Mouse (Mus musculus) cortical plate, adult 2 months (tissue): ENCODE data around the gene 9230102O04Rik. TPM values are rescaled to one million over a fixed set of nuclear protein-coding genes. Genes with fewer than 3 reads are reported as not detected.

Experiments
- H3K27ac ChIP-seq: fragments of 200-500 bp; 2 replicates; pipeline ENCODE4 v1.5.1; 2012; ENCODE audit warnings: low read length, control low read depth, inconsistent platforms; ENCODE audit not compliant: insufficient read depth
- H3K4me1 ChIP-seq: fragments of 200-500 bp; 2 replicates; pipeline ENCODE4 v1.6.1; 2011; ENCODE audit warnings: low read length; ENCODE audit not compliant: control insufficient read depth, insufficient read depth
- H3K4me3 ChIP-seq: fragments of 200-500 bp; 2 replicates; pipeline ENCODE4 v1.5.1; 2011; ENCODE audit warnings: mild to moderate bottlenecking, low read length, control low read depth; ENCODE audit not compliant: insufficient read depth
- CTCF ChIP-seq: fragments of 200-500 bp; IDR thresholded peaks from 2 replicates; pipeline ENCODE4 v1.5.1; 2011; ENCODE audit warnings: mild to moderate bottlenecking, control low read depth, low read length; ENCODE audit not compliant: insufficient read depth; ENCODE audit errors: extremely low read depth
- POLR2A ChIP-seq: fragments of 200-500 bp; IDR thresholded peaks from 2 replicates; pipeline ENCODE4 v1.6.1; 2011; ENCODE audit warnings: mild to moderate bottlenecking, low read length, control low read depth; ENCODE audit not compliant: insufficient read depth; ENCODE audit errors: extremely low read depth
- polyA plus RNA-seq: library from polyadenylated mRNA; depleted of rRNA; stranded (reverse); fragments of >200 nt; gene quantifications from 2 replicates; pipeline ENCODE4 v1.2.3, GENCODE M21; 2012

9230102O04Rik gene
- polyA plus RNA-seq, 1 experiment, result not detected

DNA sequence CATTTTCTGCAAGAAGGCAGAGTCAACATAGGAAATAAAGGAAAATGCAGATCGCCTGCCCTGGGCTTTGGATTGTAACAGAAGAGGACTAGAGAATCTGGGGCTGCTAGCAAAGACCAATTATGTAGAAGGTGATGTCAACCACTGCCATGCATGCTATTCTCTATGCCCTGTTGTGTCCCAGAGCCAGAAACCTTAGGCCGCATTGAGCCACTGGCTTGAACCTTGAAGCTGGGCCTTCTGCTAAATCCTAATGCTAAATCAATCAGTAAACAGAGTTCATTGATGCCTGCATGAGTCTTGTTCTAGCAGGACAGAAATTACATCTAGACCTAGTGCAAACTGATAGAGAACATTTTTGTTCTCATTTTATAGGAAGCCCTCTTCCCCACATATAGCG, 3.3 kb downstream of the 9230102O04Rik start:
- H3K4me1 ChIP-seq, result no peaks in the 10 kb centered on the region
- no peak overlapping the region for H3K27ac ChIP-seq
- TF ChIP-seq POLR2A (no peak), CTCF (no peak)
- no peak overlapping the region for H3K4me3 ChIP-seq

DNA sequence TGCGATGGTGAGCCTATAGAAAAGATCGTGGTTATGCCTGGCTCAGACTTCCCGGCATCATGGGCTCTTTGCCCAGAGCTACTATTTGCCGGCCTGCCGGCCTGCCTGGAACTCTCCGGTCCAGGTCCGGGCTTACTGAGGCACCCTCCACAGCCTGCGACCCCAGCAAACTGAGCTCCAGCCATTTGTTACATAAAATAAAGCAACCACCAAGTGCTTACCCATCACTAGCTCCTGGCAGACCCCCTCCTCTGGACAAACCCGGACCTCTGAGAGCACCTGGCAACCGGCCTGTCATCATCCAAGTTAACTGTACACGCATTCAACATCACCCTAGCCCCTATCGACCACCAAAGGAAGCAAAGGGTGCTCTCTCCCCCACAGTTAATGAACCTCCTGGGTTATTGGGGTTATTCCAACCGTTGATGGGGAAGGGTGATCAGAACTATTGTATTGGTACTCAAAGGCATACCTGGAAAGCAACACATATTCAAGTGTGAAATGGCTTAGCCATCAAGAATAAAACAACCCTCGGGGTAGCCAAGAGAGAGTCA, 4.0 kb downstream of the 9230102O04Rik start:
- TF ChIP-seq POLR2A (no peak), CTCF (no peak)
- H3K4me3 ChIP-seq, result no peak overlapping the region
- no peaks in the 10 kb centered on the region for H3K4me1 ChIP-seq
- H3K27ac ChIP-seq, result no peak overlapping the region

DNA sequence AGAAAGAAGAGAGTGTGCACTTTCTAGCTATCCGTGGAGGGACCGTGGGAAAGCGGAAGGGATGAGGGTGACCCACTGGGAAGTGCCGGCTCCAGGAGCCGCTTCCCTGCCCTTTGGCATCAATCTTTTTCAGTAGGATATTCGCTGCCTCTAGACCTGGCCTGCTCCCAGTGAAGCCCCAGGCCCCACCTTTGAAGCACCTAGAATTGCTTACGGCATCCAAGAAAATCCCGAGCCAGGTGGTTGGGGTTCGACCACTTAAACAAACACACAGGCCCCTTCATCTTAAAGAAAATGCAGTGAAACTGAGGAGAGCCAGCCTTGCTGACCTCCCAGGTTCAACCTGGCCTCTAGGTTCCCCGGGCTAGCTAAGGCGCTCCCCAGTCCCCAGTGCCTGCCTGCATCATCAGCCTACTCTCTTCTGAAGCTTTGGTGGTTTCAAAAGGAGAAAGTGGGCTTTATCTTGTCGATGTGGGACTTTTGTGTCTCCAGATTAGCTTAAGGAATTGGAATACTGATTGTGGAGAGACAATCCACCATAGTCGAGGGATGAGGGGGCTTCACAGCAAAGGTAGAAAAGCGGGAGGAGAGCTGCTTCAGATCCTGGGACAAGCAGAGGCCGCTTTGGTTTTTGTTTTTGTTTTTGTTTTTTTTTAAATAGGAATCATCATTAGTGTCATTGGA, 4.7 kb downstream of the 9230102O04Rik start:
- no peaks in the 10 kb centered on the region for H3K4me1 ChIP-seq
- TF ChIP-seq CTCF, result no peak
- no peak for TF ChIP-seq POLR2A
- H3K4me3 ChIP-seq, result no peak overlapping the region
- H3K27ac ChIP-seq, result no peak overlapping the region

DNA sequence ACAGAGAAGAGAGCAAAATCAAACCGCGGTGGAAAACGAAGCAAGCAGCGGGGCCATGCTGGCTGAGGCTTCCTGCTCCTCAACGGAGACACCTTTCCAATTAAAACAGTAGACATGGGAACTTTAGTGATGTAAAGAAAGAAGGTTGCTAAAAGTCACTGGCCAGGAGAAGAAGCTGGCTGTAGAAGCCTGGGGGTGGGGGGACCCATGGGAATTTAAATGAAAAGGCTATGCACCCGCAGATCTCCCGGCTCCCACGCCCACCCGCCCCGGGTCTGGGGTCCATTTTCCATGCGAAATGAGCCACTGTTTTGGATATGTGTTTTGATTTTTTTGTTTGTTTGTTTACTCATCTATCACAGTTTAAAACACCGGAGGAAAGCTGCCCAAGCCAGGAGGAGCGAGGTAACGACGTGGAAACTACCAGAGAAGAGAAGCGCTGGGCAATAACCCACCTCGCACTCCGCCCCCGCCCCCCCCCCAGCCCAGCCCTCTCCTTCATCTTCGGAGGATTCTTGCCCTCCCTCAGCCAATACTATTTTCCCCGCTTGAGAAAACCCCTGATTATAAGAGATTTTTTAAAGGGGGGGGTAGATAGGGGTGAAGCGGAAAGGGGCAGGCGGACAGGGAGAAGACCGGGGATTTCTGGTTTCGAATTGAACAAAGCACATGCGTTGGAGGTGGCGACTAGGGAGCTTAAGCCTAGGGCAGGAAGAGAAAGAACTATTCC, 5.4 kb downstream of the 9230102O04Rik start:
- no peak overlapping the region for H3K4me3 ChIP-seq
- no peaks in the 10 kb centered on the region for H3K4me1 ChIP-seq
- TF ChIP-seq POLR2A (no peak), CTCF (no peak)
- no peak overlapping the region for H3K27ac ChIP-seq

DNA sequence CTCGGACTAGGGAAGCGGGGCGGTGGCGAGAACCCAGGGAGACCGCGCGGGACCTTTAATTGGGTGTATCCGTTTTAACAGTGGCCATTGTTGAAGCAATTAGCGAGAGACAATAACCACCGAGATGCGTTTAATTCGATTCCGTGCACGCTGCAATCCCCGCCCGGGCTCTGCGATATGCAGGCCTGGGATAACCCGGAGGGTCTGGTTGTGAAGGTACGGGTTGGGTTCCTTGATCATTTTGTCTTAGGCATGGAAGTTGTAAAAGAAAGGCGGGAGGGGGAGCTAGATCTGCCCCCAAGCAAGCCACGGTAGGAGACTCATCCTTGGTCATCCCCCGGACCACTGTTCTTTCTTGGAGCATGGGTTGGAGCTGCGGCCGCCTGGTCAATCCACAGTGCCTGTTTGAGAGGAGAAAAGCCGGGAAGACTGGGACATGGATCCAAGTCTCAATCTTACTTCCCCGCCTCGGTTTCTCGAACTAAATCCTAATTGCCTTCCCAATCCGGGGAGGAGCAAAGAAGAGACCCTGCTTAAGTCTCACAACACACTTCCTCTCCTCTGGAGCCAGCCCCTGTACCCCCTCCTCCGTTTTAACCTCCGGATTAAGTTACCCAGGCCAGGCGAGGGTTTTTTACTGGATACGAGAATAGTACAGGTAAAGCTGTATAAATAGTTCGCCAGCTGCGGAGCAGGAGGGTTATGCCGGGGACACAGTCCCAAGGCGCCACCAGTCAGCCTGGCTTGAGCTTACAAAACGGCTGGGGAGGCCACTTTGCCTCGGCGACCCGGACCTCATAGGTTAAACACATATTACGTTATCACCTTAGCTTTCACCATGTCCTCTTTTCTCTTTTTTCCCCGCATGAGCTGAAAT, 6.2 kb downstream of the 9230102O04Rik start:
- no peak overlapping the region for H3K27ac ChIP-seq
- H3K4me1 ChIP-seq, result no peaks in the 10 kb centered on the region
- TF ChIP-seq CTCF (no peak), POLR2A (no peak)
- H3K4me3 ChIP-seq, result no peak overlapping the region

DNA sequence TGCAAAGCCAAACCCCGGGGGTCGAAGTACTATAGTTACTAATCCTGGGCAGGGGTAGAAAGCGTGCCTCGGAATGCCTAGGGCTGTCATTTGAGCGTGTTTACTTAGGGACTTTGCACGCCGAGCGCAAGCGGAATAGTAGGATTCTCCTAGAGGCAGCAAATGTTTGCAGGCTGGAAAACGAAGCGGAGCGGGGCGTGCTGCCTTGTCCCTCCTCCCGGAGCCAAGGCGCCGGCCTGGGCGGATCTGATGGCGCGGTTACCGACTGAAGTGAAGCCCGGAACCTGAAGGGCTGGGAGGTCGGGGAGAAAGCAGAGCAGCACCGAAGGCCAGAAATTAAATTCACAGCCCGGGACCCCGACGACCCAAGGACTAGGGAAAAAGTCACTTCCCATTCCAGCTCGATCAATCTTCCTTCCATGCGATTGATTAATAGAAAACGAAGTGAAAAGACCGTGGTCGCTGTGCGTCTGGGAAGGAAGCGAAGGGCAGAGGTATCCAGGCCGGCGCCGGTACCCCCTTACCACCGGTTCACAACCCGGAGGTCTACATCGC, 6.9 kb downstream of the 9230102O04Rik start:
- no peaks in the 10 kb centered on the region for H3K4me1 ChIP-seq
- no peak overlapping the region for H3K27ac ChIP-seq
- no peak overlapping the region for H3K4me3 ChIP-seq
- no peak for TF ChIP-seq POLR2A
- no peak for TF ChIP-seq CTCF

DNA sequence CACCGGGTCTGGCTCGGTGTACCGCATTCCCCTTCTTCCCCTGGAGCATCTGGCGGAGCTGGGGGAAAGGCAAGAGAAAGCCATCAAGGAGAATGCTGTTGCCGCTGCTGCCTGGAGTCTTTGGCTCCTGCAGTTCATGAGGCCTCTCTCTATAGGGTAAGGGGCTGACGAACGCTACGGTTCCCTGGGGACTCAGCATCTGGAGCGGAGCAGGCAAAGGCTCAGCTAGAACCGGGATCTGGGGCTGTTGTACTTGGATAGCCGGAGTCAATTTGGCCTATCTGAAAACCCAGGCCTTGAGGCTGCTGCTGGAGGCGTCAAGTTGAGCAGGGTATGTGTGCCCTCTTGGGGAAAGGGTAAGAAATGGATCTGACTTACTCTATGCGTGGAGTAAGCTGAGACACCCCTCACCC, 7.7 kb downstream of the 9230102O04Rik start:
- no peak for TF ChIP-seq CTCF
- Histone ChIP-seq H3K27ac (no peak overlapping the region), H3K4me1 (no peaks in the 10 kb centered on the region), H3K4me3 (no peak overlapping the region)

DNA sequence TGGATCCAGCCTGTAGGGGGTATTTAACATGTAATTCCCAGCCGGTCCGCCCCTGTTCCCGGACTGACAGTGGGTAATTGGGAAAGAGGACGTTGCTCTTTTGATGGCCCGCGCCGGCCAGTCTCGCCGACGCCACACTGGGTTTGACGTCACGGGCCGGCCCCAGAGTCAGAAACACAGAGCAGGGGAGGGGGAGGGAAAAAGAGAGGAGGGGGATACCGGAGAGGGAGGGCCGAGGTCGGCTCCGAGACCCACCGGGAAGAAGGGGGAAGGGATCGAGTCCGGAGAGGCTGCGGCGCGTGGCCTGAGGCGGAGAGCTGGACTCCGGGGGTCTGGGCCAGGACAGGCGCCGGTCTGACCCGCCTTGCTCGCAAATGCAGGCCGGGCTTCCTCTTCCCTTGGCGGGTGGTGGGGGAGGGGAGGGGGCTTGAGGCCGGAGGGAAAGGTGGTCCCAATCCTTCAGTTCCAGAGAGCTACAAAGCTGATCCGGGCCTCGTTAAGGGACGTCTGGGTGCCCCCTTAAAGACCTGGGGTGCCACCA, 8.2 kb downstream of the 9230102O04Rik start, which contains the start of gene 4930412O13Rik:
4930412O13Rik (plus strand) TSS at position 202 of the 541 bp plus-strand sequence.
- TF ChIP-seq POLR2A (no peak), CTCF (no peak)
- H3K4me1 ChIP-seq, result no peaks in the 10 kb centered on the region
- no peak within 1 kb of the TSS for H3K4me3 ChIP-seq
- H3K27ac ChIP-seq, result no peak within 1 kb of the TSS

DNA sequence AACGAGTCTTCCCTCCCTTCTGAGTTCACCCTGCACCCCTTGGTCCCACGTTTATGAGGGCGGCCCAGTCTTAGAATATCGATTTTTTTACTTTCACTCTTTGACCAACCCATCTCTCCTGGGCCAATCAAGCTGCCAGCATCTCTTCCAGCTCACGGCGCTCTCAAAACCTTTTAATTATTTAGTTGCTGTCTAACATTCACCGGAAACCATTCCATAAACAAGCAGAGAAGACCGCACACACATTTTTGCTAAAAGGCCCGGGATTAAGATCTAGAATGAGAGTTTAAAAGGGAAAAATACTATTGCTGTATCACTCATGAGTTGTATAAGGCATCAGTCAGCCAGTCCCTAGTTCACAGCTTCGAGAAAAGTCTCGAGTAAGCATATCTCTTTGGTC, 9.1 kb downstream of the 9230102O04Rik start:
- Histone ChIP-seq H3K27ac (no peak overlapping the region), H3K4me1 (no peaks in the 10 kb centered on the region), H3K4me3 (no peak overlapping the region)
- no peak for TF ChIP-seq CTCF
- TF ChIP-seq POLR2A, result no peak
